Mouse (Mus musculus) kidney, embryonic 16.5 days (tissue): ENCODE data around the gene Jdp2. TPM values are rescaled to one million over a fixed set of nuclear protein-coding genes. Genes with fewer than 3 reads are reported as not detected.

ENCODE experiments used
- ATAC-seq: fragments of 200-750 bp; cut with Nextera tagmentation; 2 replicates; pipeline ENCODE4 v1.8.0; 2017; ENCODE audit warnings: moderate TSS enrichment; ENCODE audit not compliant: low FRiP score, low TSS enrichment
- H3K27ac ChIP-seq: fragments of 300-500 bp; sonication (generic); 2 replicates; pipeline ENCODE4 v1.5.1; 2014; ENCODE audit warnings: low read length
- H3K27me3 ChIP-seq: fragments of 300-500 bp; sonication (generic); 2 replicates; pipeline ENCODE4 v1.6.1; 2014; ENCODE audit warnings: low read length, control low read depth, mixed read lengths; ENCODE audit not compliant: insufficient read depth
- H3K36me3 ChIP-seq: fragments of 300-500 bp; sonication (generic); 2 replicates; pipeline ENCODE4 v1.6.1; 2014; ENCODE audit warnings: low read length, control low read depth, mixed read lengths; ENCODE audit not compliant: insufficient read depth
- H3K4me1 ChIP-seq: fragments of 300-500 bp; sonication (generic); 2 replicates; pipeline ENCODE4 v1.6.1; 2014; ENCODE audit warnings: low read length, control low read depth, mixed read lengths; ENCODE audit not compliant: insufficient read depth
- H3K4me2 ChIP-seq: fragments of 300-500 bp; sonication (generic); replicated peaks from 2 replicates; pipeline ENCODE4 v1.6.1; 2014; ENCODE audit warnings: low read depth, low read length
- H3K4me3 ChIP-seq: fragments of 300-500 bp; sonication (generic); 2 replicates; pipeline ENCODE4 v1.5.1; 2014; ENCODE audit warnings: mild to moderate bottlenecking, low read length
- H3K9ac ChIP-seq: fragments of 300-500 bp; sonication (generic); replicated peaks from 2 replicates; pipeline ENCODE4 v1.6.1; 2014; ENCODE audit warnings: low read length
- H3K9me3 ChIP-seq: fragments of 300-500 bp; sonication (generic); 2 replicates; pipeline ENCODE4 v1.6.1; 2016; ENCODE audit warnings: low read length, control low read depth
- WGBS: fragments of 180-500 bp; shearing (Covaris S2); extraction: QIAGEN DNeasy Blood & Tissue Kit; methylation state at CpG from one replicate; pipeline ENCODE4 v1.1.7; 2014; 5-methylcytosine and 5-hydroxymethylcytosine counted together
- polyA plus RNA-seq: library from polyadenylated mRNA; unstranded; fragments of >200 nt; fragmentation: Nextera tagmentation; extraction: Ambion mirVana; gene quantifications from 2 replicates; pipeline ENCODE4 v1.2.1, GENCODE M21; 2015

The Jdp2 gene
- polyA plus RNA-seq, 1 experiment from 2014 or later = 0.32 TPM

DNA sequence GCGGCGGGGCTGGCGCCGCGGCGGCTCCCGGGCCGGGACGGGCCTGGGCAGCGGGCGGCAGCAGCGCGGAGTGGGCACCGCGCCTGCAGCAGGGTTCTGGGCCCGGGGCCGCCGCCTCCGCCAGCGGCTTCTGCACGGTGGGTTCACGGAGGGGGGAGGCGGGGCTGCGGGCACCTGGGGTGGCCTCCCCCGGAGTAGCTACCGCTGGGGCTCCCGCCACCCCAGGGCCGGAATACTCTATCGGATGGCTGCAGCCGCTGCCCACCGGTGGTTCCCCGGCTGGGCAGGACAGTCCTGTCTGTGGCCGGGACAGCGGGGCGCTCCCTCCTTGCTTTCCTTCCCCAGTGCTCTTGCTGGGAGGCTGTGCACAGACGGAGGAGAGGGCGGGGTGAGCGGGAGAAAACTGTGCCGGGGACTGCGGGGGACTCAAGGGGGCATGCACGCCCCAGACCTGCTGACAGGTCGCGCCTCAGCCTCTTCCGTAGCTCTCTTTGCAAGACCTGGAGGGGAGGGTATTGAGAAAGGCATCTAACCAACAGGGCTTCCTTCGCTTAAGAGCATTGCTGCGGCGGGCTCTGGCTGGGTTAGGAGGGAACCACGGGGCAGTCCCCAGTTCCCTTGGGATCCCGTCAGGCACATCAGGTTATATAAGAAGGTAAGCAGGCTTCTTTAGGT is 788 bp downstream of the Jdp2 start:
- Histone ChIP-seq H3K9ac (peak overlapping the region; percentile 81), H3K9me3 (no peaks in the 10 kb centered on the region), H3K4me1 (peaks cover 42% of the 10 kb centered on the region), H3K4me3 (peak overlapping the region; percentile 80), H3K36me3 (no peaks in the 10 kb centered on the region), H3K27me3 (peaks cover 4% of the 10 kb centered on the region; the same call in 1 of the 2 replicates), H3K27ac (peak overlapping the region; percentile 60; the same call in 1 of the 2 replicates), H3K4me2 (peak overlapping the region; percentile 78)
- ATAC-seq = peak; percentile 69
- under 1% methylated on average over 43 of the region's 49 CpGs for WGBS

- WGBS = 42% methylated on average over 7 of the region's 7 CpGs
- Histone ChIP-seq H3K9ac (no peak overlapping the region), H3K27ac (no peak overlapping the region), H3K4me3 (peak overlapping the region; percentile 80), H3K4me1 (peaks cover 42% of the 10 kb centered on the region), H3K4me2 (peak overlapping the region; percentile 78), H3K9me3 (no peaks in the 10 kb centered on the region), H3K36me3 (no peaks in the 10 kb centered on the region; the same call in 1 of the 2 replicates), H3K27me3 (peaks cover 4% of the 10 kb centered on the region; the same call in 1 of the 2 replicates)
- no peak for ATAC-seq
Observed at GRCm38 (mm10) chr12:85600637-85601036, 1.8 kb downstream of the Jdp2 start.

- WGBS = 87% methylated on average over 6 of the region's 6 CpGs
- Histone ChIP-seq H3K27ac (no peak overlapping the region), H3K27me3 (peaks cover 4% of the 10 kb centered on the region; the same call in 1 of the 2 replicates), H3K9ac (no peak overlapping the region), H3K4me1 (peaks cover 42% of the 10 kb centered on the region), H3K36me3 (no peaks in the 10 kb centered on the region; the same call in 1 of the 2 replicates), H3K9me3 (no peaks in the 10 kb centered on the region), H3K4me2 (no peak overlapping the region), H3K4me3 (no peak overlapping the region)
- ATAC-seq = no peak
Observed at GRCm38 (mm10) chr12:85601531-85601930, 2.7 kb downstream of the Jdp2 start.

GRCm38 (mm10) chr12:85602153-85602552 is 3.3 kb downstream of the Jdp2 start:
- H3K9ac ChIP-seq = no peak overlapping the region
- no peak overlapping the region for H3K4me2 ChIP-seq
- no peak overlapping the region for H3K27ac ChIP-seq
- H3K4me1 ChIP-seq = peaks cover 42% of the 10 kb centered on the region
- WGBS = 49% methylated on average over 2 of the region's 2 CpGs
- no peak for ATAC-seq
- no peak overlapping the region for H3K4me3 ChIP-seq
- no peaks in the 10 kb centered on the region; the same call in 1 of the 2 replicates for H3K36me3 ChIP-seq
- peaks cover 4% of the 10 kb centered on the region; the same call in 1 of the 2 replicates for H3K27me3 ChIP-seq
- H3K9me3 ChIP-seq = no peaks in the 10 kb centered on the region

- ATAC-seq = no peak
- no peak overlapping the region for H3K4me2 ChIP-seq
- H3K36me3 ChIP-seq = no peaks in the 10 kb centered on the region; the same call in 1 of the 2 replicates
- no peak overlapping the region for H3K4me3 ChIP-seq
- H3K9ac ChIP-seq = no peak overlapping the region
- no peaks in the 10 kb centered on the region for H3K9me3 ChIP-seq
- H3K4me1 ChIP-seq = peaks cover 42% of the 10 kb centered on the region
- H3K27me3 ChIP-seq = peaks cover 4% of the 10 kb centered on the region; the same call in 1 of the 2 replicates
- no peak overlapping the region for H3K27ac ChIP-seq
- 43% methylated on average over 12 of the region's 12 CpGs for WGBS
Observed at GRCm38 (mm10) chr12:85602811-85603210, 4.0 kb downstream of the Jdp2 start.

DNA sequence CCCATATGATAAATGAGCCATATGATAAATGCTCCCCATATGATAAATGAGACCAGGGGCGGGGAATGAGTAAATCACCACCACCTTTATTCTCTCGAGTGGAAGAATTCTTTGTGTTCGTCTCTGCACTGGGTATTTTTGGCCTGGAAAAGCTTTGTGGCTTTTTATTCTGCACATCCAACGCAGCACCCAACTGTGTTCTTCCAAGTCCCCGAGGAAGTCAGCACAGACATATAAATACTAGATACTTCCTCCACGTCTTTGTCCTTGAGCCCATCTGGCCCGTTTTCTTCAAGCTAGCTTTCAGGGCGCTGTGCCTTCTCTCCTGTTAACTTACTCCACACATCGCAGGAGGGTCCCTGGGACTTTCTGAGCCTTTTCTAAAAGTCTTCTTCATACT is 4.9 kb downstream of the Jdp2 start:
- H3K9ac ChIP-seq = no peak overlapping the region
- H3K36me3 ChIP-seq = no peaks in the 10 kb centered on the region; the same call in 1 of the 2 replicates
- peaks cover 4% of the 10 kb centered on the region; the same call in 1 of the 2 replicates for H3K27me3 ChIP-seq
- H3K27ac ChIP-seq = no peak overlapping the region
- H3K4me1 ChIP-seq = peaks cover 36% of the 10 kb centered on the region
- H3K9me3 ChIP-seq = no peaks in the 10 kb centered on the region
- no peak overlapping the region for H3K4me2 ChIP-seq
- ATAC-seq = no peak
- WGBS = 75% methylated on average over 9 of the region's 9 CpGs
- H3K4me3 ChIP-seq = no peak overlapping the region

- Histone ChIP-seq H3K36me3 (no peaks in the 10 kb centered on the region; the same call in 1 of the 2 replicates), H3K9me3 (no peaks in the 10 kb centered on the region), H3K9ac (no peak overlapping the region), H3K4me1 (peaks cover 36% of the 10 kb centered on the region), H3K27ac (no peak overlapping the region; the same call in 1 of the 2 replicates), H3K27me3 (peaks cover 4% of the 10 kb centered on the region; the same call in 1 of the 2 replicates), H3K4me2 (no peak overlapping the region), H3K4me3 (no peak overlapping the region)
- no peak for ATAC-seq
- WGBS = 59% methylated on average over 9 of the region's 9 CpGs
Observed at GRCm38 (mm10) chr12:85604301-85604998, 5.6 kb downstream of the Jdp2 start.

GRCm38 (mm10) chr12:85607519-85608449 is 9.0 kb downstream of the Jdp2 start:
- WGBS = 76% methylated on average over 14 of the region's 14 CpGs
- no peak for ATAC-seq
- no peak overlapping the region for H3K27ac ChIP-seq
- no peaks in the 10 kb centered on the region for H3K9me3 ChIP-seq
- peaks cover 3% of the 10 kb centered on the region; the same call in 1 of the 2 replicates for H3K36me3 ChIP-seq
- no peak overlapping the region for H3K9ac ChIP-seq
- H3K27me3 ChIP-seq = no peaks in the 10 kb centered on the region
- H3K4me1 ChIP-seq = peaks cover 7% of the 10 kb centered on the region
- H3K4me3 ChIP-seq = no peak overlapping the region
- no peak overlapping the region for H3K4me2 ChIP-seq

- Histone ChIP-seq H3K27me3 (no peaks in the 10 kb centered on the region), H3K9ac (no peak overlapping the region), H3K4me3 (no peak overlapping the region), H3K27ac (no peak overlapping the region), H3K36me3 (peaks cover 3% of the 10 kb centered on the region; the same call in 1 of the 2 replicates), H3K4me1 (no peaks in the 10 kb centered on the region), H3K4me2 (no peak overlapping the region), H3K9me3 (no peaks in the 10 kb centered on the region)
- 77% methylated on average over 9 of the region's 9 CpGs for WGBS
- no peak for ATAC-seq
Observed at GRCm38 (mm10) chr12:85610167-85610566, 11.3 kb downstream of the Jdp2 start.
